Mouse (Mus musculus) heart, postnatal 4 days (tissue): Measurements from ENCODE around the gene Kpna1. TPM values are rescaled to one million over a fixed set of nuclear protein-coding genes. Genes with fewer than 3 reads are reported as not detected.
"Not testable (repeated sequence)": the region's sequence is repeated elsewhere in the genome, so short reads cannot be mapped to it uniquely, and the experiment has no call there.

Source experiments
- DNase-seq: peaks from one replicate; pipeline ENCODE4 v3.0.0; 2021
- total RNA-seq, 2 experiments: library from RNA; stranded (reverse); gene quantifications; 2 replicates each; pipeline ENCODE4 v1.2.3; 2021

The Kpna1 gene
- total RNA-seq, 2 experiments from 2014 or later: 105 to 108 TPM

DNA sequence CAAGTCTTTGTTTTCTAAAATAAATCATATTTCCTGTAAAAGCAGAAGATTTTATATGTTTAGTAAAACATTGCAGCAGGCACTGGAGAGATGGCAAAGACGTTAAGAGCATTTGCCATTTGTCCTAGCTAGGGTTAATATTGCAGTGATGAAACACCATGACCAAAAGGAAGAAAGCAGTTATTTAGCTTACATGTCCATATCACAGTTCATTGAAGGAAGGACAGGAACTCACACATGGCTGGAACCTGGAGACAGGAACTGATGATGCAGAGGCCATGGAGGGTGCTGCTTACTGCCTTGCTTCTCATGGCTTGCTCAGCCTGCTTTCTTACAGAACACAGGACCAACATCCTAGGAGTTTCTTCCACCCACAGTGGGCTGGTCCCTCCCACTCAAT, 13.8 kb downstream of the Kpna1 start:
- no peak for DNase-seq

DNA sequence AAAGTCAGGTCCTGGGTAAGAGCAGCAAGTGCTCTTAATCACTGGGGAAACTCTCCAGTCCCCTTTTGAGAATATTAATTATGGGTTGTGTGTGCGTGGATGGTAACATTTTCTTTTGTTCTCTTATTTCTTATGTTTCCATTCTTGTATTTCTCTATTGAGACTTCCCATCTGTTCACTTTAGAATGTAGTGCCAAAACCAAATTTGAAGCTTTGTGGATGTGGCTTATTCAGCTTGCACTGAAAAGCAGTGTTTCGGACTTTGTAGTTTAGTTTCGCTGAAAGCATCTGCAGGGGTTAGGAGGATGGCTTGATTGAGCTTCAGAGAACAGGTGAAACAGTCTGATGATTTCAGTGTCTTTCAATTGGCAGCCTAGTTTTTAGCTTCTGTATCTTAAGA, 14.8 kb downstream of the Kpna1 start:
- DNase-seq: no peak

DNA sequence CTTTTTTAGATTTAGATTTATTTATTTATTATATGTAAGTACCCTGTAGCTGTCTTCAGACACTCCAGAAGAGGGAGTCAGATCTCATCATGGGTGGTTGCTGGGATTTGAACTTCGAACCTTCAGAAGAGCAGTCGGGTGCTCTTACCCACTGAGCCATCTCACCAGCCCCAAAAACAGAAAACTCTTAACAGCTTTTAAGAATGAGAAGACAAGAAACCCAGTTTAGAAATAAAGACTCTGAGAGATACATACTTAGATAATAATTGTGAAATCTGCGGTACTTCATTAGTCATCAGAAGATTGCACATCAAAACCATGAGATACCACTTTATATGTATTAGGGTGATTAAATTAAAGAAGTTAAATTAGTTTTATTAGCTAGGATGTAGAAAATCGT, 20.3 kb downstream of the Kpna1 start:
- not testable (repeated sequence) for DNase-seq

DNA sequence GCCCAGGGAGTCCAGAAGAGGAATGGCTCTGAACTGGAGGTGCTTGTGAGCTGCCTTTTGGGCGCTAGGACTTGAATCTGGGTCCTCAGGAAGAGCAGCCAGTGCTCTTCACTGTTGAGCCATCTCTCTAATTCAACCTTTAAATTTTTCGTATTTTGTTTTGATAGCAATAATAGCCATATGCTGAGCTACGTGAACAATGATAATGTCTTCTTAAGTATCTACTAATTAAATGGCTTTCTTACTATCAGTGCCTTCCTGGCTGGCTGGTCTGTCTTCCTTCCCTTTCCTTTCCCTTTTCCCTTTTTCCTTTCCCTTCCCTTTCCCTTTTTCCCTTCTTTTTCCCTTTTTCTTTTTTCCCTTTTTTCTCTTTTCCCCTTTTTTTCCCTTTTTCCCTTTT, 29.8 kb downstream of the Kpna1 start:
- no peak for DNase-seq

DNA sequence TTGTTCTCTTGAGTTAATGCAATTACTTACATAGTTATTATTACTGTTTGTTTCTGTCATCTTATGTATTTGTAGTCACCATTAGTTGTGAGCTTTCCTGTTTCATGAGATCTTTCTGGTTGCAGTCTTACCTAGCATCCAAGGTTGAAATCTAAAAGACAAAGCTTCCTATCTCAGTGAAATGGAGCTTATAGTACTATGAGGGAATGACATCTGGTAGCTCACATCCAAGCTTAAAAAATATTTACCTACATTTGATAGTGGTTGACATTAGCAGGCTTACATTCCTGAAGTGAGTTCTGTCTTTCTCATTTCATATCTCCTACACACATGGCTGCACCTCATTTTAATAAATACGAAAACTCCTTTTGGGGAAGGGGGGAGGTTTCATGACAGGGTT, 37.8 kb downstream of the Kpna1 start:
- no peak for DNase-seq

DNA sequence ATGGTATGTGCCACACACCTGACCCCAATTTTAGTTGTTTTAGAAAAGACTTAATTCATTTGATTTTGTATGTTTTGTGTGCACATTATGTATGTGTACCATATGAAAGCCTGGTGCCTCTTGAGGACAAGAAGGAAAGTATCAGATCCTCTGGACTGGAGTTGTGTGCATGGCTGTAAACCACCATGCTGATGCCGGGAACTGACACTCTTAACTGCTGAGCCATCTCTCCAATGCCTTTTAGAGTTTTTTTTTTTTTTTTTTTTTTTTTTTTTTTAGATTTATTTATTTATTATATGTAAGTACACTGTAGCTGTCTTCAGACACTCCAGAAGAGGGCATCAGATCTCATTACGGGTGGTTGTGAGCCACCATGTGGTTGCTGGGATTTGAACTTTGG, 49.6 kb downstream of the Kpna1 start:
- DNase-seq: not testable (repeated sequence)

DNA sequence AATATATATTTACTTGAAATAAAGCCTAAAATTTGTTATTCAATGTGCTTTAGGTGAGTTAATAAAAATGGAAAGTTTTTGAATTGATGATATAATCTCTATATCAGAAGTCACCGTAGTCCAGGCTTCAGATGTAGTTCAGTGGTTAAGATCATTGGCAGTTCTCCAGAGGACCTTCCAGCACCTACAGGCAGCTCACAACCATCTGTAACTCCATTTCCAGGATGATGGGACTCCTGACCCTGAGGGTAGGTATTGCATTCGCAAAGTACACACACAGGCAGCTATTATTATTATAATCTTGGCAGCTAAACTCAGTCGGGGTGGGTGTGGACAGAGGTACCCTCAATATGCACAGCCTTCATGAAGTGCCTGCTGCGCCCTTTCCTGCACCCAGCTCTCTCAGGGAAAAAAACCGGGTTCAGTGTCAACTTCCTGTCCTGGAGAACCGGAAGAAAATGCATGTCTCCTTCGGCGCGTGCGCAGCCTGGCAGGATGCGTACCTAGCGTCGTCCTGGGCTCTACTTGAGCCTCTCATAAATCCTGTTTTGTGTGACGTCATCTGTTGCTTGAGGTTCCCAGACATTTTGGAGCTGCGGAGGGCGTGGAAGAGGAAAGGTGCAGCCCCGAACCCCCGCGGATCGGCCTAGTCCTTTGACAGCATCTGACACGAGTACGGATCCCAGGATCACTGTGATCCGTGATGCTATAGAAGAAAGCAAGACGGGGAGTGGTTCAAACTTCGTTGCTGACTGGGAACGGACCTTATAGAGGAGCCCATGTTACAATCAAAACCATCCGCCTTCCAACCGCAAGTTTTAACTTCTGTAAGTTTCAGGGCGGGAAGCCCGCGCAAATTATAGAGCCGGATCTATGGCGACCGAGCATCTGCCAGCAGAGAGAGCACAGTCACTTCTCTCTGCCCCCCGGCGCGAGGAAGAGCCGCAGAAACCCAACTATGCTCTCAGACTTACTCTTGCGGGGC, 62.4 kb downstream of the Kpna1 start, which contains the start of gene Wdr5b:
Gene Wdr5b (plus strand): TSS at position 551 of the 985 bp plus-strand sequence.
- peak; percentile 90 for DNase-seq

DNA sequence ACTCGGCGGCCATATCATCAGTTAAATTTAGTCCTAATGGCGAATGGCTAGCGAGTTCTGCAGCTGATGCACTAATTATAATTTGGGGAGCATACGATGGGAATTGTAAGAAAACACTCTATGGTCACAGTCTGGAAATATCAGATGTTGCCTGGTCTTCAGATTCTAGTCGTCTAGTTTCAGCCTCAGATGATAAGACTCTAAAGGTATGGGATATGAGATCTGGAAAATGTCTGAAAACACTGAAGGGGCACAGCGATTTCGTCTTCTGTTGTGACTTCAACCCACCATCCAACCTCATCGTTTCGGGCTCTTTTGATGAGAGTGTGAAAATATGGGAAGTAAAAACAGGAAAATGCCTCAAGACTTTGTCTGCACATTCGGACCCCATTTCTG, 63.1 kb downstream of the Kpna1 start:
- DNase-seq: no peak

DNA sequence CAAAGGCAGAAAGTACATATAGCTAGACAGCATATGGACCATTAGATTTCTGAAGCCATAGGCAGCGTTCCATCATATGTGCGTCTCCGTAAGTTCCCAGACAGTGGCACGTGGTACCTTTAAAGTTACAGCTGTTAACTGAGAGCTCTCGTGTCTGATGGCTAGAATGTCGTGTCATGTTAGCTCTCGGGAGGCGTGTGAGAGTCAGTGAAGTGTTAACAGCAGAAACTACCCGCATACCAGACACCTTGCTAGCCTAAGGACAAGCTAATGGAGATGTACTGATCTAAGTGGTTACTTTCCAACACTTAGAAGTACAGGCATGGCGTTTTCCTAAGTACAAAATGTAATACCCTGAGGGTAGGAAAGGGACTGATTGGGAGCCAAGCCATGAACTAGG, 64.5 kb downstream of the Kpna1 start:
- no peak for DNase-seq

DNA sequence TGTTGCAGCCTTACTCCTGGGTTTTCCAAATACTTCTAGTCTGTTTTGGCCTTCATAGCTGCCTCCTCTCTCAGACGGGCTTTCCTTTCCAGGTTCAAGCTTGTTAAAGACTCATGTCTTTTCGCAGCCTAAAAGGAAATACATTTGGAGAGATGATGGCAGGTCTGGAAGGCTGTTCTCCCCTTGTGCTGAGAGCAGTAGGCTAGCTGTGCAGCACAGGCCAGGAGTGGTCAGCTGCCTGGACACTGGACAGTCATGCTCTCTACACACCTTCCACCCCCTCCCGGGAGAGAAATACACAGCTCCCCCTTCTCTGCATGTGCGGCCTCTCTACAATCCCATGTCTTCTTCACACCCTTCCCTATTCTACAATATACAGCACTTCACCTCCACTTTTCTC, 65.4 kb downstream of the Kpna1 start:
- no peak for DNase-seq

DNA sequence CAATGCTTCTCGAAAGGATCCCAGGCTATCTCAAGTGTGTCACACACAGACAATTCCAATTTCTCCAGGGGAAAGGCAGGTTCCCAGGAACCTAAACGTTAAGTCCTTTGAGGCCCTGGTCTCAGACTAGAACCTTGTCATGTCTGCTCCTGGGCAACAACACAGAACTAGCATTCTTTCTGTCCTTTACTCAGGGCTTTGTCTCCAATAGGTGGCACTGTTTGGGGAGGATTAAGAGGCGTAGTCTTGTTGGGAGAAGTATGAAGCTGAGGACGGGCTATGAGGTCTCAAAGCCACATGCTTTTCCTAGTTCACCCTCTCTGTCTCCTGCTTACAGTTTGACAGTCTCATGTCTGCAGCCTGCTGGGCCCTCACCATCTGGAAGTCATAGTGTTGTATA, 69.0 kb downstream of the Kpna1 start:
- DNase-seq: no peak

DNA sequence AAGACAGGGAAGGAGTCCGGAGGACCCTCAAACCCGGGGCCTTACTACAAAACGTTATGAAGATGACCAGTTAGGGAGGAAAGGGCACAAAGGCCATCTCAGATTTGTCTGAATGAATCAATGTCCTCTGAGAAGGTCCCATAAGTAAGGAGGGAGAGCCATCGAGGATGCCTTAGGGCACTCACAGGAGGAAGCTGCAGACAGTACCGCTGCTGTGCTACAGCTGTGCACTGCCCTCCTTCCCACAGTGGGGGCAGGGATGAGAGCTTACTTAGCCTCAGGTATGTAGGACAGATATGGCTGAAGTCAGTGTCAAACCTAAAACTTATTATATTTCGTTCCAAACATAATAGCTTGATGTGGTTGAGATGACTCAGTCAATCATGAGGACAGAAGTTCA, 72.9 kb downstream of the Kpna1 start:
- no peak for DNase-seq

DNA sequence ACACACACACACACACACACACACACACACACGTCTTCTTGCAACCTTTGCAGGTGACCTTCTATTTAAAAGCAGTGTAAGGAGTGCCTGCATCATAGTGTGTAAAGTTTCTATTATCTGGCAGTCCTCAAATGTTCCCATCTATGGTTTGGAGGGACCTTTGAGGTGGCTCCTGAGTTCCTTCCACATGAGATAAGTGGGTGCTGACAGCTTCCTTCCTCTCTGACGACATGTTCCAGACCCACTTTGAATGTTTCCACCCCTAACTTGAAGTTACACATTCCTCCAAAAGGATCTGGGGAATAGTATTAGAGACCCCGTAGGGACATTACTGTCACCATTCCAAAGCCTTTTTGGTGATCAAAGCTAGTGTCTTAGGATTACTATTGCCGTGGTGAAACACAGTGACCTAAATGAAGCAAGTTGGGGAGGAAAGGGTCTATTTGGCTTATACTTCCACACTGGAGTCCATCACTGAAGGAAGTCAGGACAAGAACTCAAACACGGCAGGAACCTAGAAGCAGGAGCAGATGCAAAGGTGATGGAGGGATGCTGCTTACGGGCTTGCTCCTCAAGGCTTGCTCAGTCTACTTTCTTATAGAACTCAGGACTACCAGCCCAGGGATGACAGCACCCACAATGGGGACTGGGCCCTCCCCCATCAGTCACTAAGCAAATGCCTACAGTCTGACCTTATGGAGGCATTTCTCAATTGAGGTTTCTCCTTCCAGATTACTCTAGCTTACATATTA, 75.2 kb downstream of the Kpna1 start:
- peak; percentile 61 for DNase-seq

DNA sequence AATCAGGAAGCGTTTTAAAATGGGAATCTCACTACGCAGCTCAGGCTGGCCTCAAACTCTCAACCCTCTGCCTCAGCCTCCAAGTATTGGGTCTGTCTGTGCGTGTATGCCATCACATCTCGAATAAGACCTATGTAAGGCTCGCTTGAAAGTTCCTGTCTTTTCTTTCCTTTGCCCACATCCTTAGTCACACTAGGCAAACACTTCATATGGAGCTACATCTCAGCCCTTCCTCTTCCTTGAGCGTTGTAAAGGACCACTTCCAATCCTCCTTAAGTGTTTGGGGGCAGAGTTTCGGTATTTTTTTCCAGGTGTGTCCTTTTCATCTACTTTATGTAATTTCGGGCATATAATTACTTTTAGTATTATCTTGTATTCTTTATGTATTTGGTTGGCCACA, 76.4 kb downstream of the Kpna1 start:
- DNase-seq: no peak

DNA sequence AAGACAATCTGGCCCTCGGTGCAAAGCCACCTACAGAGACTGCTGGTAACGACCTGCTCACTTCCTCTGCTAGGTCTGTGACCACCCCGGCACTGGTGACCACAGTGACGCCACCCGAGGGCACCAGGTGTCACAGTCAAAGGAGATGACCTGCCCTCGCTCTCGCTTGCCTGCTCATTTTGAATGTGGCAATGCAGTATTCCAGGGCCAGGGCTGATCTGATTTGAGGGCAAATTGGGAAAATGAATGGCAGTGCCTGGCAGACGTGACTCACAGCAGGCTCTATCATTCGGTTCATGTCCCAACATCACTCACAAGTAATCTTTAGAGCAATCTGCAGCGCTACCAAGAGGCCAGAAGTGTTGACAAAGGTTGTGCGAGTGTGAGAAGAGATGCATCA, 77.9 kb downstream of the Kpna1 start:
- no peak for DNase-seq

DNA sequence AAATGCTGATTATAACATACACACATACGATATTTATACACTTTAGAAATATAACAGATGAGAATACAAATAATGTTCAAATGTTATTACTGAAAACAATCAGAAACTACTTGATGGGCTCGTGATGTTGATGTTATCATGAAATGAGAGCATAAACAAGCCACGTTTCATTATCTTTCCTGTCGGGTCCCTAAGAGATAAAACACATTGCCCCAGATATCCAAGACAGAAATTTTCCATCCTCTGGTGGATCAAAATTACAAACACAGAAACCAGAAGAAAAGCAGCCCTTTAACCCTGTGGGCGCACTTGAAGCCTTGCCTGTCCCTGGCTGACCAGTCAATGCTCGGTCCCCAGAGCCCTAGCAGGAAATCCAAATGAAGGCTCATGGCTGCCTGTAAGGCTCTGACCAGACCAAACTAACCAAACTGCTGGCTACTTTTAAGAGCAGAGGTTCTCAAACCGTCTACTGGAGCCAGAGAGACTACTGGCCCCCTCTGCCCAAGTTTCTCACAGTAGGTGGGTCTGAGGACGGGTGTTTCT, 79.5 kb downstream of the Kpna1 start:
- DNase-seq: no peak

DNA sequence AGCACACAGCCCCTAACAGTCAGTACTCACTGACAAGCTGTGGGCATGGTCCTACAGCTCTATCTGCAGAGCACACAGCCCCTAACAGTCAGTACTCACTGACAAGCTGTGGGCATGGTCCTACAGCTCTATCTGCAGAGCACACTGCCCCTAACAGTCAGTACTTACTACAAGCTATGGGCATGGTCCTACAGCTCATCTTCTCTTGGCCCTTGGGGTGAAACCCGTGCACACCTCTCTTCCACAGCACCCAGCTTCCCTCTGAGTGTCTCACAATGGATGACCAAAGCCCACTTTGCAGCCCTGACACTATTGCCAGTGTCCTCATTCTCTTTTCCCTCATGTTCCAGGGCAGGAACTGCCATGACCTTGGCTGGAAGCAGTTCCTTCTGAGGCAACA, 84.0 kb downstream of the Kpna1 start:
- not testable (repeated sequence) for DNase-seq

DNA sequence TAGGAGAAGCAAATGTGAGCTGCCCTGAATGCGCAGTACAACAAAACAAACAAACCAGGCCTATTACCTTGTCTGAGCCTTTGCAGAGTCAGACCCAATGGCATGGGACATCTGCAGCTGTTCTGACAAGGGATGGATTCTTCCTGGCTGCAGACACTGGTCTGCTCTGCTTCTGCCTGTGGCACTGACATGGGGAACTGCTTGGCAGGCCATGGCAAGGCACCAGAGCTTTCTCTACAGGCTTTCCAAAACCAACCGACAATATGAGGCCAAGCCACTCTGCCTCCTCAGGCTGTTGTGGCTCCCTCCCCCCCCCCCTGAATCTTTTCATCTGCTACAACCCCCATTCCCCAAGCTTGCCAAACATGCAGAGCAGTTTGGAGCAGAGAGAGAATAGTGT, 84.8 kb downstream of the Kpna1 start:
- DNase-seq: no peak

DNA sequence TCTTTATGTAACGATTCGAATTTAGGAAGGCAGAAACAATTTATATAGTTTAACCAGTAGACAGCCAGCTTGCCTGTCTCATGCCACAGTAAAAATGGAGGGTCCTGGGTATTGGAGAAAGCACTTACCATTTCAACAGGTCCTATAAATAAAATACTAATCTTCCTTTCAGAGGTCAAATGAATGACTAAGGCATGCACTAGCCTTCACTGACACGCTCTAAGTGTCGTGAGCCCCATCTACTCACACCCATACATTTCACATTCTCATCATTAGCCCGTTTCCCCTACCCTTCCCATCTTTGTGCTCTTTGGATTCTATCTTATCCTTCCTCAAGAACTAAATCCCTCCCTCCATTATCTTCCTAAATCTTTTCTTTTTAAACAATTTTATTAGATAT, 86.4 kb downstream of the Kpna1 start:
- DNase-seq: no peak

DNA sequence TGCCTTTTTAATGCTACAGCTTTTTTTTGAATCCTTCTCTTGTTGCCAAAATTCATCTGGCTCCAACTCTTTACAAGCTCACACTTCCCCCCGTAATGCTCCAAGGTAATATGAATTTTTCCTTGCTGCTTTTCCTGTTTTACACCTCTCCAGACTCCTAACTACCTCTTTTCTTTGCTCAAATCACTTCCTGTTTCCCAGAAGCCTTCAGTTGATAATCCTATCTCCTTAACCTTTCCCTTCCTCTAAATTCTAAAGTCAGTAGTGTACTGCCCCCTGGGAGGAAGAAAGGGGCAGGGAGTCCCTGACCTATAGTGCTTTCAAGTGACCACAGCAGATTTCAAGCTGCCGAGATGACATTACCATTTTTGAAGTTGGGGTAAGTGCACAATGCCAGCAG, 89.1 kb downstream of the Kpna1 start:
- DNase-seq: no peak

DNA sequence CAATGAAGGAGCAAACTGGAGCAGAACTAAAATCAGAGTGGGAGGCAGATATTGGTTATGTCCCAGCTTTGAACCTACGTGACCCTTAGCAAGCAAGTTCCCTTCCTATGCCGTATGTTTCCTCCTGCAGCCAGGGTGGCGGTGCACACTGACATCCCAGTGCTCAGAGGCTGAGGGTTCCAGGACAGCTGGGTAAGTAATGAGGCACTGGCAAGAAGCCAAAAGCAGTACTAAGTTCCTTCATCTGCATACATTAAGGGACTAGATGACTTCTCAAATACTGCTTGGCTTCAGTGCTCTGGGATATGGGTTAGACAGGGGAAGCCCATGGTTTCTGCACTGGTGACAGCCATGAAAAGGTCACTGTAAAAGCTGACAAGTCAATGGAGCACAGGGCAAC, 89.8 kb downstream of the Kpna1 start:
- DNase-seq: no peak

DNA sequence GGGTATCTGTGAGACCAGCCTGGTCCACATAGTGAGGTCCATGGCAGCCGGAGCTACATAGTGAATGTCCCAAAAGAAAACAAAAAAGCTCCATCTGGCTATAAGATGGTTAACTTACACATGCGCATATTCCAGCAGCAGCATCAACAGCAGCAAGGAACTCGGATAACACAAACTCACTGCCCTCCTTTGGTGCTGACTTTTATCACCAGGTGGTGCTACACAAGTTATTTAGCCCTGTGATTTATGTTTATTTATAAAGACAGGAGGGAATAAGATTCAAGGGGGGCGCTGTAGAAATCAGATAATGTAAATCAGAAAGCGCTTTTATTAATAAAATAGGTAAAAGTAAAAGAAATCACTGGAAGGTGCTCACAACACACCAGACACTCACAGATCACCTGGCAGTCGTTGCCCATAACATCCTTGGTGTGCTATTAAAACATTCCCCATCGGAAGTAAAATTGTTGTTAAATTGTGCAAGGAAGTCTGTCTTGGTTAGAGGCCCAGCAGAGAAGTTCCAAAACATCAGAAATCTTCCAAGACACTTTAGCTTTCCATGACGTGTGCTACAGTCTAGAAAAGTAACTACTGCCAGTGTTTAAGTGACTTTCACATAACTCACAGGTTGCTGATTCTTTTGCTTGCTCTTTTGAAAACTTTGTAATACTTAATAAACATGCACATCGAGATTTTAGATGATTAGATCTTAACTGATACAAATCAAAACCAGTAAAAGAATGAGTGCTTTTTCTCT, 91.4 kb downstream of the Kpna1 start:
- DNase-seq: no peak

DNA sequence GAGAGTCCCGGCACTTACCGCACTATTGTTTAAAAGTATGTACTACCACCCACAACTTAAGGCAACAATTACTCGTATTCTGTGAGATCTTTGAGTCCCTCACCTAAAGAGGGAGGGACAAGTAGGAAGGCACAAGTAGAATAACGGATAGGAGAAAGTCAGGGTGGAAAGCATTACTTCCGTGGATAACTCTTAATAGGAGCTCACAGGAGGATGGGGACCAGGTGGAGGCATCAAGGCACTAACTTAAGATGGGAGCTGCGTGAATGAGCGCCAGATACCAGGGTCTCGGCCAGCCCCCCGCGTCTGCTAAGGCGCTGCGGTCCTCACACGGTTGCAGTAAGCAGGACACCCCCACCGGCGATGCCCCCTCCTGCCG, 92.5 kb downstream of the Kpna1 start:
- no peak for DNase-seq
